Mouse (Mus musculus): Measurements from ENCODE around the gene Habp2. TPM values are rescaled to one million over a fixed set of nuclear protein-coding genes. Genes with fewer than 3 reads are reported as not detected.

Gene Habp2
- polyA plus RNA-seq, 1 experiment from 2014 or later, result 30.8 TPM

- WGBS, result 79% methylated on average over 14 of the region's 14 CpGs
- no peak overlapping the region for H3K27ac ChIP-seq (ENCODE audit: low read length)
- no peak overlapping the region for H3K4me3 ChIP-seq (ENCODE audit: low read depth, low read length)
- no peaks in the 10 kb centered on the region for H3K9me3 ChIP-seq (ENCODE audit: control insufficient read depth, low read depth, low read length)
- H3K27me3 ChIP-seq (ENCODE audit: control insufficient read depth, insufficient read depth, low read length), result no peaks in the 10 kb centered on the region
- no peaks in the 10 kb centered on the region for H3K36me3 ChIP-seq (ENCODE audit: control insufficient read depth, insufficient read depth, low read length)
- ATAC-seq (ENCODE audit: insufficient number of reproducible peaks, insufficient read depth, low FRiP score, low read depth), result no peak
- no peak overlapping the region for H3K4me2 ChIP-seq (replicated peaks; ENCODE audit: low read depth, low read length)
- no peak overlapping the region for H3K9ac ChIP-seq (replicated peaks; ENCODE audit: low read depth, low read length)
- no peaks in the 10 kb centered on the region for H3K4me1 ChIP-seq (ENCODE audit: control insufficient read depth, insufficient read depth, low read length)
Measured at GRCm38 (mm10) chr19:56263696-56264095, 23.2 kb upstream of the Habp2 start.

GRCm38 (mm10) chr19:56264175-56264574 lies 22.8 kb upstream of the Habp2 start:
- Histone ChIP-seq H3K9ac (replicated peaks; ENCODE audit: low read depth, low read length) (no peak overlapping the region), H3K4me2 (replicated peaks; ENCODE audit: low read depth, low read length) (no peak overlapping the region), H3K27ac (ENCODE audit: low read length) (no peak overlapping the region), H3K4me1 (ENCODE audit: control insufficient read depth, insufficient read depth, low read length) (no peaks in the 10 kb centered on the region), H3K4me3 (ENCODE audit: low read depth, low read length) (no peak overlapping the region), H3K27me3 (ENCODE audit: control insufficient read depth, insufficient read depth, low read length) (no peaks in the 10 kb centered on the region), H3K36me3 (ENCODE audit: control insufficient read depth, insufficient read depth, low read length) (no peaks in the 10 kb centered on the region), H3K9me3 (ENCODE audit: control insufficient read depth, low read depth, low read length) (no peaks in the 10 kb centered on the region)
- no peak for ATAC-seq (ENCODE audit: insufficient number of reproducible peaks, insufficient read depth, low FRiP score, low read depth)
- 38% methylated on average over 4 of the region's 4 CpGs for WGBS

GRCm38 (mm10) chr19:56265149-56265548 lies 21.8 kb upstream of the Habp2 start:
- Histone ChIP-seq H3K4me1 (ENCODE audit: control insufficient read depth, insufficient read depth, low read length) (no peaks in the 10 kb centered on the region), H3K36me3 (ENCODE audit: control insufficient read depth, insufficient read depth, low read length) (no peaks in the 10 kb centered on the region), H3K4me3 (ENCODE audit: low read depth, low read length) (no peak overlapping the region), H3K4me2 (replicated peaks; ENCODE audit: low read depth, low read length) (no peak overlapping the region), H3K9ac (replicated peaks; ENCODE audit: low read depth, low read length) (no peak overlapping the region), H3K27ac (ENCODE audit: low read length) (no peak overlapping the region), H3K27me3 (ENCODE audit: control insufficient read depth, insufficient read depth, low read length) (no peaks in the 10 kb centered on the region), H3K9me3 (ENCODE audit: control insufficient read depth, low read depth, low read length) (no peaks in the 10 kb centered on the region)
- no peak for ATAC-seq (ENCODE audit: insufficient number of reproducible peaks, insufficient read depth, low FRiP score, low read depth)
- 72% methylated on average over 5 of the region's 5 CpGs for WGBS

- no peak for ATAC-seq (ENCODE audit: insufficient number of reproducible peaks, insufficient read depth, low FRiP score, low read depth)
- Histone ChIP-seq H3K27me3 (ENCODE audit: control insufficient read depth, insufficient read depth, low read length) (no peaks in the 10 kb centered on the region), H3K9me3 (ENCODE audit: control insufficient read depth, low read depth, low read length) (no peaks in the 10 kb centered on the region), H3K4me1 (ENCODE audit: control insufficient read depth, insufficient read depth, low read length) (no peaks in the 10 kb centered on the region), H3K4me2 (replicated peaks; ENCODE audit: low read depth, low read length) (no peak overlapping the region), H3K27ac (ENCODE audit: low read length) (no peak overlapping the region), H3K36me3 (ENCODE audit: control insufficient read depth, insufficient read depth, low read length) (no peaks in the 10 kb centered on the region), H3K4me3 (ENCODE audit: low read depth, low read length) (no peak overlapping the region), H3K9ac (replicated peaks; ENCODE audit: low read depth, low read length) (no peak overlapping the region)
- WGBS, result 82% methylated on average over 8 of the region's 8 CpGs
Measured at GRCm38 (mm10) chr19:56272081-56272480, 14.9 kb upstream of the Habp2 start.

- no peaks in the 10 kb centered on the region for H3K4me1 ChIP-seq (ENCODE audit: control insufficient read depth, insufficient read depth, low read length)
- H3K9me3 ChIP-seq (ENCODE audit: control insufficient read depth, low read depth, low read length), result no peaks in the 10 kb centered on the region
- H3K4me3 ChIP-seq (ENCODE audit: low read depth, low read length), result no peak overlapping the region
- H3K36me3 ChIP-seq (ENCODE audit: control insufficient read depth, insufficient read depth, low read length), result no peaks in the 10 kb centered on the region
- no peak overlapping the region for H3K27ac ChIP-seq (ENCODE audit: low read length)
- WGBS, result 61% methylated on average over 3 of the region's 3 CpGs
- H3K9ac ChIP-seq (replicated peaks; ENCODE audit: low read depth, low read length), result no peak overlapping the region
- no peaks in the 10 kb centered on the region for H3K27me3 ChIP-seq (ENCODE audit: control insufficient read depth, insufficient read depth, low read length)
- no peak for ATAC-seq (ENCODE audit: insufficient number of reproducible peaks, insufficient read depth, low FRiP score, low read depth)
- no peak overlapping the region for H3K4me2 ChIP-seq (replicated peaks; ENCODE audit: low read depth, low read length)
Measured at GRCm38 (mm10) chr19:56277140-56277804, 9.7 kb upstream of the Habp2 start.

- Histone ChIP-seq H3K27me3 (ENCODE audit: control insufficient read depth, insufficient read depth, low read length) (no peaks in the 10 kb centered on the region), H3K4me3 (ENCODE audit: low read depth, low read length) (no peak overlapping the region), H3K36me3 (ENCODE audit: control insufficient read depth, insufficient read depth, low read length) (no peaks in the 10 kb centered on the region), H3K9ac (replicated peaks; ENCODE audit: low read depth, low read length) (no peak overlapping the region), H3K4me2 (replicated peaks; ENCODE audit: low read depth, low read length) (no peak overlapping the region), H3K27ac (ENCODE audit: low read length) (no peak overlapping the region), H3K4me1 (ENCODE audit: control insufficient read depth, insufficient read depth, low read length) (no peaks in the 10 kb centered on the region), H3K9me3 (ENCODE audit: control insufficient read depth, low read depth, low read length) (no peaks in the 10 kb centered on the region)
- no peak for ATAC-seq (ENCODE audit: insufficient number of reproducible peaks, insufficient read depth, low FRiP score, low read depth)
- 62% methylated on average over 4 of the region's 4 CpGs for WGBS
Measured at GRCm38 (mm10) chr19:56277951-56278350, 9.0 kb upstream of the Habp2 start.

- Histone ChIP-seq H3K9me3 (ENCODE audit: control insufficient read depth, low read depth, low read length) (no peaks in the 10 kb centered on the region), H3K4me2 (replicated peaks; ENCODE audit: low read depth, low read length) (no peak overlapping the region), H3K27ac (ENCODE audit: low read length) (no peak overlapping the region), H3K9ac (replicated peaks; ENCODE audit: low read depth, low read length) (no peak overlapping the region), H3K27me3 (ENCODE audit: control insufficient read depth, insufficient read depth, low read length) (no peaks in the 10 kb centered on the region), H3K4me1 (ENCODE audit: control insufficient read depth, insufficient read depth, low read length) (no peaks in the 10 kb centered on the region), H3K4me3 (ENCODE audit: low read depth, low read length) (no peak overlapping the region), H3K36me3 (ENCODE audit: control insufficient read depth, insufficient read depth, low read length) (no peaks in the 10 kb centered on the region)
- ATAC-seq (ENCODE audit: insufficient number of reproducible peaks, insufficient read depth, low FRiP score, low read depth), result no peak
- WGBS, result 77% methylated on average over 11 of the region's 11 CpGs
Measured at GRCm38 (mm10) chr19:56278366-56278765, 8.6 kb upstream of the Habp2 start.

GRCm38 (mm10) chr19:56285222-56285621 lies 1.7 kb upstream of the Habp2 start:
- H3K27ac ChIP-seq (ENCODE audit: low read length), result no peak overlapping the region
- no peak overlapping the region for H3K9ac ChIP-seq (replicated peaks; ENCODE audit: low read depth, low read length)
- no peaks in the 10 kb centered on the region for H3K9me3 ChIP-seq (ENCODE audit: control insufficient read depth, low read depth, low read length)
- no peak overlapping the region for H3K4me2 ChIP-seq (replicated peaks; ENCODE audit: low read depth, low read length)
- H3K4me1 ChIP-seq (ENCODE audit: control insufficient read depth, insufficient read depth, low read length), result no peaks in the 10 kb centered on the region
- no peaks in the 10 kb centered on the region for H3K36me3 ChIP-seq (ENCODE audit: control insufficient read depth, insufficient read depth, low read length)
- H3K4me3 ChIP-seq (ENCODE audit: low read depth, low read length), result no peak overlapping the region
- H3K27me3 ChIP-seq (ENCODE audit: control insufficient read depth, insufficient read depth, low read length), result no peaks in the 10 kb centered on the region
- ATAC-seq (ENCODE audit: insufficient number of reproducible peaks, insufficient read depth, low FRiP score, low read depth), result no peak
- 74% methylated on average over 4 of the region's 4 CpGs for WGBS

All from stomach, embryonic 14.5 days (tissue).